Mouse (Mus musculus) small intestine, adult 2 months (tissue): ENCODE data around the gene Pibf1. TPM values are rescaled to one million over a fixed set of nuclear protein-coding genes. Genes with fewer than 3 reads are reported as not detected.

Experiments used
- H3K27ac ChIP-seq: fragments of 200-500 bp; 2 replicates; pipeline ENCODE4 v1.5.1; 2012; ENCODE audit warnings: low read depth, low read length, control low read depth, inconsistent platforms; ENCODE audit not compliant: insufficient read depth
- H3K27me3 ChIP-seq: fragments of 200-500 bp; 2 replicates; pipeline ENCODE4 v1.6.1; 2012; ENCODE audit warnings: mild to moderate bottlenecking, moderate library complexity, low read length, inconsistent platforms; ENCODE audit not compliant: control insufficient read depth, insufficient read depth
- H3K36me3 ChIP-seq: fragments of 200-500 bp; 2 replicates; pipeline ENCODE4 v1.6.1; 2012; ENCODE audit warnings: mild to moderate bottlenecking, low read length, control low read depth, inconsistent platforms; ENCODE audit not compliant: control insufficient read depth, insufficient read depth
- H3K4me1 ChIP-seq: fragments of 200-500 bp; 2 replicates; pipeline ENCODE4 v1.6.1; 2012; ENCODE audit warnings: low read length, inconsistent platforms, mixed read lengths; ENCODE audit not compliant: control insufficient read depth, insufficient read depth, insufficient read length
- H3K4me3 ChIP-seq: fragments of 200-500 bp; 2 replicates; pipeline ENCODE4 v1.5.1; 2012; ENCODE audit warnings: low read depth, mild to moderate bottlenecking, control low read depth, inconsistent platforms, low read length, moderate library complexity
- CTCF ChIP-seq: fragments of 200-500 bp; IDR thresholded peaks from 2 replicates; pipeline ENCODE4 v1.5.1; 2012; ENCODE audit warnings: low read depth, mild to moderate bottlenecking, control low read depth, inconsistent platforms, low read length, moderate library complexity, mixed read lengths; ENCODE audit not compliant: insufficient replicate concordance, insufficient read length; ENCODE audit errors: extremely low read depth
- POLR2A ChIP-seq: fragments of 200-500 bp; IDR thresholded peaks from 2 replicates; pipeline ENCODE4 v1.6.1; 2012; ENCODE audit warnings: low read depth, mild to moderate bottlenecking, control low read depth, inconsistent platforms, low read length, moderate library complexity
- WGBS: fragments of 180-500 bp; shearing (Covaris S2); methylation state at CpG from one replicate; pipeline ENCODE4 v1.1.7; 2018; 5-methylcytosine and 5-hydroxymethylcytosine counted together
- polyA plus RNA-seq: library from polyadenylated mRNA; depleted of rRNA; stranded (reverse); fragments of >200 nt; gene quantifications from 2 replicates; pipeline ENCODE4 v1.2.3, GENCODE M21; 2012

The Pibf1 gene
- polyA plus RNA-seq, 1 experiment = 0.65 TPM

DNA sequence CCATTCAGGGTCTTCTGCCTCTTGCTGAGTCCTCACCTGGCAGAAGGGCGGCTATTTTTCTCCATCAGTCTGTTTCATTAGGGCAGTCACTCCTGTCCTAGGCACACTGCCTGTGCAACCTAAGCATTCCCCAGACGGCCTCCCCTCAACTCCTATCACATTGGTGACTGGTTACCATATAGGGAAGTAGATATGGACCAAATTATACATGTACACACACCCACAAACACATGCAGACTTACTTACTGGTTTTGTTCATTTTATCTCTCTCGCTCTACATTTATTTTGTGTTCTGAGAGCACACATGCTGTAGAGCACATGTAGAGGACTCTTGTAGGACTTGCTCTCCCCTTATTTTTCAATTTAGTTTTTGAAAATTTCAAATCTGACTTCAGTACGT, 3.8 kb downstream of the Pibf1 start:
- Histone ChIP-seq H3K27ac (no peak overlapping the region), H3K36me3 (peaks cover 21% of the 10 kb centered on the region), H3K4me3 (no peak overlapping the region), H3K4me1 (no peaks in the 10 kb centered on the region), H3K27me3 (no peaks in the 10 kb centered on the region)
- 92% methylated on average over 4 of the region's 4 CpGs for WGBS
- no peak for TF ChIP-seq POLR2A

DNA sequence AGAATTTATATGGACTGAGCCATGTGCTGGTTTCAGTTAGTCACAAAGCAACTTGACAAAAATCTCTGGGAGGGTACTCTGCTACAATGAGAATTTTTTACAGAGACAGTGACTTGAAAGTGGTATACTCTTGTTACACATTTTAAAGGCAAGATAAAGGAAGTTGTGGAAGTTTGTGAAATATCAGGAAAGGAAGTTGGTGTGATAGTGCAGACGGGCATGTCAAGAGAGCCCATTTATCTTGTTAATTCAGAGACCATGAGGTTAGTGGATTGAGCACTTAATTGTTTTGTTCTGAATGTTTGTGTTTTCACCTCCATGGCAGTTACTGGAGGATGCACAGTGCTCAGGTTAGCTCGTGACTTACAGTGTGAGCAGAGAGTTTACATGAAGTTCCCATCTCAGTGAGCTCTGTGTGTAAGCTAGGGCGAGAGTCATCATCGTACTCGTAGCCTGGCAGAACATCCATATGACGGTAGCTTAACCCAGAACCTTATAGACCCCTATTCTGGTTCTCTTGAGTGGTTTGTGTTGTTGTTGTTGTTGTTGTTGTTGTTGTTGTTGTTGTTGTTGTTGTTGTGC, 5.4 kb downstream of the Pibf1 start:
- TF ChIP-seq POLR2A = no peak
- no peak for TF ChIP-seq CTCF

DNA sequence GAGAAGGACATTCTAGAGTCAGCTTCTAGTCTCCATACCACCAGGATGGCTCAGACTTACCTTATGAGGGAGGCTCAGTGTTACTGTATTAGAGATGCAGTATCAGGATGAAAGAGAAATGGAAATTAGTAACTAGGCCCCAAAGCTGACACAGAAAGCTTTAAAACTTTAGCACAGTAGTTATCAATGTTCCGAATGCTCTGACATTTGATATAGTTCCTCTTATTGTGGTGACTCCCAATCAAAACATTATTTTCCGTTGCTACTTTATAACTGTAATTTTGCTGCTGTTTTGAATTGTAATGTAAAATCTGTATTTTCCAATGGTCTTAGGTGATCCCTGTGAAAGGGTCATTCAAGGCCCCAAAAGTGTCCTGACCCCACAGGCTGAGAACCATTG, 7.4 kb downstream of the Pibf1 start:
- TF ChIP-seq POLR2A (no peak), CTCF (no peak)
- Histone ChIP-seq H3K4me3 (no peak overlapping the region), H3K4me1 (no peaks in the 10 kb centered on the region), H3K27ac (no peak overlapping the region), H3K36me3 (peaks cover 30% of the 10 kb centered on the region), H3K27me3 (no peaks in the 10 kb centered on the region)
- 90% methylated on average over 2 of the region's 2 CpGs for WGBS

More for the DNA sequence above, 5.4 kb downstream of the Pibf1 start:
- WGBS = 93% methylated on average over 6 of the region's 6 CpGs
- H3K27me3 ChIP-seq = no peaks in the 10 kb centered on the region
- H3K27ac ChIP-seq = no peak overlapping the region
- peaks cover 26% of the 10 kb centered on the region for H3K36me3 ChIP-seq
- H3K4me3 ChIP-seq = no peak overlapping the region
- H3K4me1 ChIP-seq = no peaks in the 10 kb centered on the region

DNA sequence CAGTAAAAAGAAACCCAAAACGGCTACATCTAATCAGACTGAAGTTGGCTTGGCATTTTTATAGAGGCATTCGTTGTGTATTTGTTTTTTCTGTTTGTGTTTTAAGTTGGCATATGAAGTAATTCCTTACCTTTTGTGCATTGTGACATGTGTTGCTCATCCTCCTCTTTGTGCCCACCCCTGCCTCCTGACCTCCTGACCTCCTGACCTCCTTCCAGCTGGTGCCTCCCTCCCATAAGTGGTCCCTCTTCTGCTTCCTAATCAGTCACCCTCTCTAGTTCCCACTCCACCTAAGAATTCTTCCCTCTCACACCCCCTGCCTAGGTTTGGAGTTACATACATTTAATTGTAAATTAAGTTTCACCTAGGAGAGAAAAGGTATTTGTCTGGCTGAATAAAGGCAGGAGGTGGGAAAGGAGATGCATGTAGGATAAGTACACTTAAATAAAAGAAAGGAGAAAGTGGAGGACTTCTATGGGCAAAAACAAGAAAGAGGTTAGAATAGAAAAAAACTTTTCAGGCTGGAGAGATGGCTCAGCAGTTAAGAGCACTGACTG, 8.5 kb downstream of the Pibf1 start:
- Histone ChIP-seq H3K4me3 (no peak overlapping the region), H3K27ac (no peak overlapping the region), H3K4me1 (no peaks in the 10 kb centered on the region), H3K36me3 (peaks cover 32% of the 10 kb centered on the region), H3K27me3 (no peaks in the 10 kb centered on the region)
- no peak for TF ChIP-seq POLR2A
- no peak for TF ChIP-seq CTCF
- 75% methylated on average over 2 of the region's 2 CpGs for WGBS

DNA sequence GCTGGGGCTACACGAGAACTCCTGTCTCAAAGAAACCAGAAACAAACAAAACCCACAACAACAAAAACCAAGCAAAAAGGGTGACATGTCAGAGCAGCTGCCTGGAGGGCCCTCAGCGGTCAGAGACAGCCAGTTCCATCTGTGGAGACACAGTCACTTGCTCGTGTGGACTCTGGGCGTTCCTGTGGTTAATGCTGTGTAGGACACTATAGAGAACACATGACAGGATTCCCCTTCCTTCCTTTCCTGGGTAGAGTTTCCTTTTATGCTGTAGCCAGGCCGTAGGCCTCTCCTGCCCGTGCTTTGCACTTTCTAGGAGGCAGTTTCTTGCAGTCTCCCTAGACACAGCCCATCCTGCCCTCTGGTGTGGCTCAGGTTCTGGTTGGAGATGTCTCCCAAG, 9.5 kb downstream of the Pibf1 start:
- 88% methylated on average over 6 of the region's 6 CpGs for WGBS
- no peaks in the 10 kb centered on the region for H3K4me1 ChIP-seq
- TF ChIP-seq CTCF (no peak), POLR2A (no peak)
- no peak overlapping the region for H3K27ac ChIP-seq
- H3K36me3 ChIP-seq = peaks cover 31% of the 10 kb centered on the region
- no peaks in the 10 kb centered on the region for H3K27me3 ChIP-seq
- H3K4me3 ChIP-seq = no peak overlapping the region

DNA sequence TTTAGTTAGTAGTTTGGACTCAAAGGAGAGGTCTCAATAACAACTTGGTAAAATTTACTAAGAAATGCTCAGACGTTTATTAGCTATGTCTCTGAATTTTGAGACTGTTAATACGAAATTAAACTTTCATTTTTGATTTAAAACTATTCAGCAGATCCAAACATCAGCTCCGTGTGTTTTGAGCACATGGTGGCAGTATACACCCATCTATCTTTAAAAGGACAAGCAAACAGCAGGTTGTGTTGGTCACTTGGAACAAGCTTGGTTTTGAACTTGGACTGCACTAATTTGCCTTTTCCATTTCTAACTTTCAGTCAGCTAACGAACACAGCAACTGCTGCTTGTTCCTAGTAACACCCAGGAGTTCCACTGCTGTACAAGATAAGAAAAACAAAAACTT, 18.4 kb downstream of the Pibf1 start:
- TF ChIP-seq CTCF (no peak), POLR2A (no peak)
- WGBS = 50% methylated on average over 4 of the region's 4 CpGs

DNA sequence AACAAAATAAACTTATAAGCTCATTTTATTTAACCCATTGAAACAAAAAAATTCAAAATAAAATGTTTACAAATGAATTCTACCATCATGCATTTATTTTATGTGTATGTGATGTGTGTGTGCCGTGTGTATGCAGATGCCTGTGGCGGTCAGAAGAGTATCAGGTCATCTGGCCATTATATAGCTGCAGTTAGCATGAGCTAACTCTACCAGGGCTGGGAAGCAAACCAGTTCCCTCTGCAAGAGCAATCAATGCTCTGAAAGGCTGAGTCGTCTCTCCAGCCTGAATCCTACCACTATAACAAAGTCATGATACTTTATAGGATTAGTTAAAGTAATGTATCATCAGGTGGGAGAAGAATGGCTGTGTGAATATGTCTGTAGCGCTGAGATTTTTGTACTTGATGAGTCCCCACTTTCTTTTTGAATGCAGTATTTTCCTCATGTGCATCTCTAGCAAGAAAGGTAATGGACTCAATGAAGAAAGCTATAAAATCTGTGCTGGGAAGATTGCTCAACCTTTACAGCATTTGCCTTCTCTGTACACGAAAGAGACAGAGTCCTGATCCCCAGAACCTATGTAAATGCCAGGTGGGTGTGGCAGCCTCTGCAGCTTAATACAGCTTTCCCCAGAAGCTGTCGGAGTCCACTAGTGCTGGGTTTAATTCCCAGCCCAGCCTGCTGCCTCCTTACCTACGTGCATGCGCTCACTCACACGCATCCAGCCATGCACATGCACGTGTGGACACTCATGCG, 22.5 kb downstream of the Pibf1 start:
- H3K4me3 ChIP-seq = no peak overlapping the region
- H3K36me3 ChIP-seq = 0 out of 2 replicates have a peak, but pooled peaks cover 3% of the 10 kb centered on the region
- H3K27ac ChIP-seq = peak overlapping the region; percentile 80
- no peaks in the 10 kb centered on the region for H3K27me3 ChIP-seq
- TF ChIP-seq CTCF = no peak
- no peak for TF ChIP-seq POLR2A
- 44% methylated on average over 11 of the region's 11 CpGs for WGBS
- H3K4me1 ChIP-seq = peaks cover 4% of the 10 kb centered on the region; the same call in 1 of the 2 replicates

More for the DNA sequence above, 18.4 kb downstream of the Pibf1 start:
- Histone ChIP-seq H3K27me3 (no peaks in the 10 kb centered on the region), H3K36me3 (peaks cover 9% of the 10 kb centered on the region), H3K4me3 (no peak overlapping the region), H3K27ac (no peak overlapping the region), H3K4me1 (peaks cover 4% of the 10 kb centered on the region; the same call in 1 of the 2 replicates)
